8 mouse cellular contexts compared by ENCODE assay signal in genomic region chrX:74283092-74283437, GRCm38 (mm10). TPM values are rescaled to one million over a fixed set of nuclear protein-coding genes. Genes with fewer than 3 reads are reported as not detected.
DNase-seq lines count a peak whose midpoint lies in the region; ATAC-seq lines count a peak whose summit lies in the region.

No protein-coding gene starts in this region.

- WGBS in kidney, embryonic 16.5 days, result 38% methylated on average over 5 of the region's 5 CpGs
- WGBS in embryonic facial prominence, embryonic 11.5 days, result 41% methylated on average over 5 of the region's 5 CpGs
- WGBS in hindbrain, embryonic 15.5 days, result 27% methylated on average over 5 of the region's 5 CpGs
- 40% methylated on average over 5 of the region's 5 CpGs for WGBS in midbrain, embryonic 15.5 days

- peak; percentile 13; the same call in 1 of the 2 replicates for ATAC-seq in kidney, embryonic 16.5 days (ENCODE audit: low FRiP score, low TSS enrichment)
- ATAC-seq in embryonic facial prominence, embryonic 11.5 days (replicated peaks; ENCODE audit: insufficient number of reproducible peaks, low FRiP score, low TSS enrichment, low read depth), result peak; percentile 16; the same call in 1 of the 2 replicates
- peak; percentile 39 for ATAC-seq in hindbrain, embryonic 15.5 days (ENCODE audit: low FRiP score, low read depth)
- peak; percentile 43 for ATAC-seq in midbrain, embryonic 15.5 days (replicated peaks)

- peak overlapping the region; percentile 58 for H3K4me3 ChIP-seq in kidney, embryonic 16.5 days (ENCODE audit: low read length)
- H3K4me3 ChIP-seq in embryonic facial prominence, embryonic 11.5 days (ENCODE audit: low read depth, low read length), result peak overlapping the region; percentile 57
- peak overlapping the region; percentile 62 for H3K4me3 ChIP-seq in hindbrain, embryonic 15.5 days
- H3K4me3 ChIP-seq in midbrain, embryonic 15.5 days, result peak overlapping the region; percentile 60

- H3K4me2 ChIP-seq in kidney, embryonic 16.5 days (replicated peaks; ENCODE audit: low read depth, low read length), result peak overlapping the region; percentile 56
- H3K4me2 ChIP-seq in embryonic facial prominence, embryonic 11.5 days (ENCODE audit: low read depth, low read length), result peak overlapping the region; percentile 60
- H3K4me2 ChIP-seq in hindbrain, embryonic 15.5 days, result peak overlapping the region; percentile 70
- H3K4me2 ChIP-seq in midbrain, embryonic 15.5 days, result peak overlapping the region; percentile 72

- H3K9ac ChIP-seq in kidney, embryonic 16.5 days (replicated peaks; ENCODE audit: low read length), result peak overlapping the region; percentile 75
- H3K9ac ChIP-seq in embryonic facial prominence, embryonic 11.5 days (replicated peaks; ENCODE audit: low read length), result peak overlapping the region; percentile 70
- peak overlapping the region; percentile 66 for H3K9ac ChIP-seq in hindbrain, embryonic 15.5 days
- H3K9ac ChIP-seq in midbrain, embryonic 15.5 days, result peak overlapping the region; percentile 73

- DNase-seq in kidney, adult 11 months, result no peak
- no peak for DNase-seq in embryonic facial prominence, embryonic 11.5 days (ENCODE audit: low spot score)
- DNase-seq in ovary, postnatal 36 days (ENCODE audit: low spot score), result no peak
- no peak for DNase-seq in right cerebral cortex, adult 2 months (ENCODE audit: low spot score in 2 of 2)
- DNase-seq in layer of hippocampus, adult 8-10 months (ENCODE audit: low spot score in 2 of 2), result no peak

- H3K4me1 ChIP-seq in kidney, embryonic 16.5 days (ENCODE audit: insufficient read depth, low read length), result peaks cover 11% of the 10 kb centered on the region
- no peaks in the 10 kb centered on the region for H3K4me1 ChIP-seq in embryonic facial prominence, embryonic 11.5 days (ENCODE audit: control insufficient read depth, insufficient read depth, low read length)
- H3K4me1 ChIP-seq in hindbrain, embryonic 15.5 days (replicated peaks), result peaks cover 15% of the 10 kb centered on the region
- peaks cover 16% of the 10 kb centered on the region for H3K4me1 ChIP-seq in midbrain, embryonic 15.5 days

- no peaks in the 10 kb centered on the region for H3K9me3 ChIP-seq in kidney, embryonic 16.5 days (ENCODE audit: low read length)
- H3K9me3 ChIP-seq in embryonic facial prominence, embryonic 11.5 days (replicated peaks; ENCODE audit: control insufficient read depth, low read length), result no peaks in the 10 kb centered on the region
- no peaks in the 10 kb centered on the region for H3K9me3 ChIP-seq in hindbrain, embryonic 15.5 days
- H3K9me3 ChIP-seq in midbrain, embryonic 15.5 days, result no peaks in the 10 kb centered on the region

- no peaks in the 10 kb centered on the region for H3K27me3 ChIP-seq in kidney, embryonic 16.5 days (ENCODE audit: insufficient read depth, low read length)
- H3K27me3 ChIP-seq in embryonic facial prominence, embryonic 11.5 days (ENCODE audit: control insufficient read depth, insufficient read depth, low read length), result no peaks in the 10 kb centered on the region
- H3K27me3 ChIP-seq in hindbrain, embryonic 15.5 days, result no peaks in the 10 kb centered on the region
- H3K27me3 ChIP-seq in midbrain, embryonic 15.5 days (replicated peaks), result no peaks in the 10 kb centered on the region

- peak overlapping the region; percentile 77 for H3K27ac ChIP-seq in kidney, embryonic 16.5 days (ENCODE audit: low read length)
- H3K27ac ChIP-seq in embryonic facial prominence, embryonic 11.5 days (replicated peaks; ENCODE audit: low read depth, low read length), result no peak overlapping the region
- H3K27ac ChIP-seq in hindbrain, embryonic 15.5 days (replicated peaks), result peak overlapping the region; percentile 83
- H3K27ac ChIP-seq in midbrain, embryonic 15.5 days, result peak overlapping the region; percentile 85

- no peaks in the 10 kb centered on the region; the same call in 1 of the 2 replicates for H3K36me3 ChIP-seq in kidney, embryonic 16.5 days (ENCODE audit: insufficient read depth, low read length)
- no peaks in the 10 kb centered on the region for H3K36me3 ChIP-seq in embryonic facial prominence, embryonic 11.5 days (replicated peaks; ENCODE audit: control insufficient read depth, insufficient read depth, low read depth, low read length)
- H3K36me3 ChIP-seq in hindbrain, embryonic 15.5 days, result no peaks in the 10 kb centered on the region
- no peaks in the 10 kb centered on the region for H3K36me3 ChIP-seq in midbrain, embryonic 15.5 days (replicated peaks)

RNA-seq across cellular contexts. Expression of gene Dnase1l1, which starts 0.9 kb away (rescaled TPM):
- 13.4 and 15.5 TPM in 2 replicates for polyA plus RNA-seq in kidney, embryonic 16.5 days (2015; fragmentation: Nextera tagmentation; extraction: Ambion mirVana)
- polyA plus RNA-seq in embryonic facial prominence, embryonic 11.5 days (2014; fragmentation: Nextera tagmentation; extraction: Ambion mirVana), result 4.2 and 5.2 TPM in 2 replicates
- 4.4 and 4.7 TPM in 2 replicates for polyA plus RNA-seq in hindbrain, embryonic 15.5 days (2015; fragmentation: Nextera tagmentation; extraction: Ambion mirVana)
- polyA plus RNA-seq in midbrain, embryonic 15.5 days (2015; fragmentation: Nextera tagmentation; extraction: Ambion mirVana), result 2.9 and 5.2 TPM in 2 replicates
- total RNA-seq in layer of hippocampus, adult 8-10 months (2022), result 1 to 10 TPM; 2.9 to 7.3 (median 5.2) TPM

RNA-seq across cellular contexts. Expression of gene Taz, which starts 1.4 kb away (rescaled TPM):
- 97.2 and 103 TPM in 2 replicates for polyA plus RNA-seq in kidney, embryonic 16.5 days (2015; fragmentation: Nextera tagmentation; extraction: Ambion mirVana)
- 62.0 and 65.2 TPM in 2 replicates for polyA plus RNA-seq in embryonic facial prominence, embryonic 11.5 days (2014; fragmentation: Nextera tagmentation; extraction: Ambion mirVana)
- polyA plus RNA-seq in hindbrain, embryonic 15.5 days (2015; fragmentation: Nextera tagmentation; extraction: Ambion mirVana), result 73.2 and 80.1 TPM in 2 replicates
- polyA plus RNA-seq in midbrain, embryonic 15.5 days (2015; fragmentation: Nextera tagmentation; extraction: Ambion mirVana), result 86.8 and 90.3 TPM in 2 replicates
- 10 to 100 TPM; 64.2 to 86.3 (median 75.9) TPM for total RNA-seq in layer of hippocampus, adult 8-10 months (2022)

RNA-seq across cellular contexts. Expression of gene Rpl10, which starts 12.5 kb away (rescaled TPM):
- 610 and 782 TPM in 2 replicates for polyA plus RNA-seq in kidney, embryonic 16.5 days (2015; fragmentation: Nextera tagmentation; extraction: Ambion mirVana)
- 846 and 890 TPM in 2 replicates for polyA plus RNA-seq in embryonic facial prominence, embryonic 11.5 days (2014; fragmentation: Nextera tagmentation; extraction: Ambion mirVana)
- 396 and 404 TPM in 2 replicates for polyA plus RNA-seq in hindbrain, embryonic 15.5 days (2015; fragmentation: Nextera tagmentation; extraction: Ambion mirVana)
- polyA plus RNA-seq in midbrain, embryonic 15.5 days (2015; fragmentation: Nextera tagmentation; extraction: Ambion mirVana), result 402 and 414 TPM in 2 replicates
- 100 to 1,000 TPM; 106 to 243 (median 166) TPM for total RNA-seq in layer of hippocampus, adult 8-10 months (2022)

RNA-seq across cellular contexts. Expression of gene Atp6ap1, which starts 13.8 kb away (rescaled TPM):
- 175 and 180 TPM in 2 replicates for polyA plus RNA-seq in kidney, embryonic 16.5 days (2015; fragmentation: Nextera tagmentation; extraction: Ambion mirVana)
- 93.0 and 107 TPM in 2 replicates for polyA plus RNA-seq in embryonic facial prominence, embryonic 11.5 days (2014; fragmentation: Nextera tagmentation; extraction: Ambion mirVana)
- 284 and 300 TPM in 2 replicates for polyA plus RNA-seq in hindbrain, embryonic 15.5 days (2015; fragmentation: Nextera tagmentation; extraction: Ambion mirVana)
- polyA plus RNA-seq in midbrain, embryonic 15.5 days (2015; fragmentation: Nextera tagmentation; extraction: Ambion mirVana), result 308 and 309 TPM in 2 replicates
- 100 to 1,000 TPM; 325 to 354 (median 338) TPM for total RNA-seq in layer of hippocampus, adult 8-10 months (2022)

RNA-seq across cellular contexts. Expression of gene Gdi1, which starts 21.7 kb away (rescaled TPM):
- 219 and 243 TPM in 2 replicates for polyA plus RNA-seq in kidney, embryonic 16.5 days (2015; fragmentation: Nextera tagmentation; extraction: Ambion mirVana)
- polyA plus RNA-seq in embryonic facial prominence, embryonic 11.5 days (2014; fragmentation: Nextera tagmentation; extraction: Ambion mirVana), result 231 and 262 TPM in 2 replicates
- polyA plus RNA-seq in hindbrain, embryonic 15.5 days (2015; fragmentation: Nextera tagmentation; extraction: Ambion mirVana), result 868 and 983 TPM in 2 replicates
- polyA plus RNA-seq in midbrain, embryonic 15.5 days (2015; fragmentation: Nextera tagmentation; extraction: Ambion mirVana), result 1,073 and 1,116 TPM in 2 replicates
- 100 to 1,000 TPM; 637 to 728 (median 671) TPM for total RNA-seq in layer of hippocampus, adult 8-10 months (2022)
